Mouse (Mus musculus): ENCODE measurements around the gene Fam171b.

Fam171b gene

GRCm38 (mm10) chr2:83893701-83894100, 81.3 kb downstream of the Fam171b start:
- in situ Hi-C loops (cut with MboI): no loop called here

DNA sequence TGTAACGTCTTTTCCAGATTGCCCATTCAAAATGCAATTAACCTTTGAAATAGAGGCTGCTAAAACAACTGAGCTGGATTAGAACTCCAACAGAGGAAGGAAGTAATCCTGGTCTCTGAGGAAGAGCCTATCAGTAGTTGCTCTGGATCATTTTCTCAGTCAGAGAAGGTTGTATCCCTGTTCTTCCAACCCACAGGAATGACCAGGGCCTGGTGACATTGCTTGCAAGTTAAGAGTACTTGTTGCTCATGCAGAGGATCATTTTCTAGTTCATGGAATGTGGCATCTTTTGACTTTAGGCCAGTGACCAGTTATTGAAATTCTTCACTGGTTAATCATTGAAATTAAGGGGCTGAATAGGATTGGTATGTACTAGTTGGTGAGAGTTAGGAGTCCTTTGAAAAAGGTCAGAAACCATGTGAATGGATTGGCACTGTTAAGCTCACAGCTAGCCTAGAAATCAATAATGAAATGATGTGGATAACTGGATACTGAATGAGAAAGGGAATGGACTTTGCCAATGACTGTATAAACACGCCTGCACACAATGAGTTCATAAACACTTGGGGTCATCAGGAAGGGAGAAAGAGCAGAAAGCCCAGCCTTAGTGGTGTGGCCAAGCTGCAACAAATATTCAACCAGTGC, 89.6 kb downstream of the Fam171b start:
- in situ Hi-C loops (cut with MboI): no loop called here

- in situ Hi-C loops (cut with MboI): no loop called here
These were observed 117.1 kb downstream of the Fam171b start for GRCm38 (mm10) chr2:83929478-83930088.

All from mature B cell (primary cell).